ENCODE assay signal across 18 mouse cellular contexts in genomic region chr17:28406471-28406870, GRCm38 (mm10). TPM values are rescaled to one million over a fixed set of nuclear protein-coding genes. Genes with fewer than 3 reads are reported as not detected.
DNase-seq lines count a peak whose midpoint lies in the region; ATAC-seq and TF ChIP-seq lines count a peak whose summit lies in the region.
"Had no signal": no experiment of that assay in that cellular context is flagged by ENCODE, and none has a peak within 500 bp of the region (broad histone marks: within the 10 kb centered on the region; RNA-seq: fewer than 3 reads in every experiment).

No protein-coding gene starts in this region.

- TF ChIP-seq CTCF in brain, embryonic 14.5 days (IDR thresholded peaks at IDR 0.05; ENCODE audit: borderline replicate concordance, extremely low read depth, insufficient read depth, insufficient read length) = no peak

- TF ChIP-seq POLR2A in brain, embryonic 14.5 days (IDR thresholded peaks at IDR 0.05; ENCODE audit: borderline replicate concordance, extremely low read depth, insufficient read depth, insufficient read length, poor library complexity, severe bottlenecking) = no peak

- H3K4me1 ChIP-seq in hindbrain, embryonic 16.5 days (ENCODE audit: control insufficient read depth, insufficient read depth, low read depth, low read length) = no peaks in the 10 kb centered on the region; the same call in 1 of the 2 replicates
- no peaks in the 10 kb centered on the region for H3K4me1 ChIP-seq in hindbrain, embryonic 14.5 days (replicated peaks; ENCODE audit: control insufficient read depth, insufficient read depth, low read length)
- H3K4me1 ChIP-seq: heart, embryonic 12.5 days; neural tube, embryonic 13.5 days had no signal

- no peak overlapping the region for H3K4me2 ChIP-seq in hindbrain, embryonic 16.5 days (ENCODE audit: low read length)
- no peak overlapping the region for H3K4me2 ChIP-seq in hindbrain, embryonic 14.5 days (replicated peaks)
- H3K4me2 ChIP-seq: heart, embryonic 12.5 days; neural tube, embryonic 13.5 days had no signal

- peak; percentile 37; the same call in 1 of the 2 replicates for ATAC-seq in hindbrain, embryonic 16.5 days
- ATAC-seq in hindbrain, embryonic 14.5 days (ENCODE audit: low FRiP score) = no peak
- no peak for ATAC-seq in erythroid progenitor cell, adult 5-6 weeks (replicated peaks; ENCODE audit: low FRiP score, poor library complexity, severe bottlenecking)
- ATAC-seq: inflammation-experienced regulatory T-cells, adult 6 months had no signal

- no peak overlapping the region for H3K27ac ChIP-seq in hindbrain, embryonic 16.5 days (ENCODE audit: low read depth, low read length)
- H3K27ac ChIP-seq in hindbrain, embryonic 14.5 days = no peak overlapping the region
- H3K27ac ChIP-seq: liver, embryonic 14.5 days; neural tube, embryonic 13.5 days had no signal

- H3K9me3 ChIP-seq in hindbrain, embryonic 16.5 days (ENCODE audit: control insufficient read depth, low read length) = no peaks in the 10 kb centered on the region
- no peaks in the 10 kb centered on the region for H3K9me3 ChIP-seq in hindbrain, embryonic 14.5 days (ENCODE audit: control insufficient read depth, low read length)
- H3K9me3 ChIP-seq: G1E; neural tube, embryonic 13.5 days had no signal

- H3K4me3 ChIP-seq in hindbrain, embryonic 16.5 days (ENCODE audit: low read length) = no peak overlapping the region
- no peak overlapping the region for H3K4me3 ChIP-seq in hindbrain, embryonic 14.5 days (replicated peaks; ENCODE audit: low read length)
- H3K4me3 ChIP-seq: heart, embryonic 12.5 days; neural tube, embryonic 13.5 days had no signal

- no peak overlapping the region for H3K9ac ChIP-seq in hindbrain, embryonic 16.5 days (ENCODE audit: low read depth, low read length)
- no peak overlapping the region for H3K9ac ChIP-seq in hindbrain, embryonic 14.5 days
- H3K9ac ChIP-seq: heart, embryonic 12.5 days; liver, embryonic 14.5 days; neural tube, embryonic 13.5 days had no signal

- WGBS in hindbrain, embryonic 16.5 days = 82% methylated on average over 7 of the region's 7 CpGs
- WGBS in hindbrain, embryonic 14.5 days = 80% methylated on average over 7 of the region's 7 CpGs

- no peak for DNase-seq in hindbrain, embryonic 14.5 days (ENCODE audit: low spot score)
- peak; percentile 24 for DNase-seq in brain, embryonic 14.5 days (ENCODE audit: low read depth)
- DNase-seq in cerebellum, adult 9-10 months = peak; percentile 38
- DNase-seq in layer of hippocampus, adult 9-11 months = peak; percentile 84
- no peak for DNase-seq in kidney, postnatal 36 days
- DNase-seq: adrenal gland, adult 2 months; gastrocnemius, postnatal 36 days; heart, postnatal 36 days had no signal

- H3K27me3 ChIP-seq in hindbrain, embryonic 16.5 days (replicated peaks; ENCODE audit: control insufficient read depth, insufficient read depth, low read length) = no peaks in the 10 kb centered on the region
- H3K27me3 ChIP-seq in hindbrain, embryonic 14.5 days (ENCODE audit: control insufficient read depth, insufficient read depth, low read length) = no peaks in the 10 kb centered on the region
- H3K27me3 ChIP-seq: heart, embryonic 12.5 days; neural tube, embryonic 13.5 days had no signal

- peaks cover 12% of the 10 kb centered on the region for H3K36me3 ChIP-seq in hindbrain, embryonic 16.5 days (ENCODE audit: control insufficient read depth, insufficient read depth, low read length)
- H3K36me3 ChIP-seq in hindbrain, embryonic 14.5 days (replicated peaks; ENCODE audit: control insufficient read depth, insufficient read depth) = peaks cover 28% of the 10 kb centered on the region; the same call in 1 of the 2 replicates

RNA-seq across cellular contexts. Expression of gene Tulp1, which starts 41.4 kb away (rescaled TPM):
- 1.5 and 1.6 TPM in 2 replicates for polyA plus RNA-seq in hindbrain, embryonic 16.5 days (2015; fragmentation: Nextera tagmentation; extraction: Ambion mirVana)
- polyA plus RNA-seq in hindbrain, embryonic 14.5 days (2014; fragmentation: Nextera tagmentation; extraction: Ambion mirVana) = 1.2 and 1.7 TPM in 2 replicates
- polyA plus RNA-seq in brain, embryonic 14.5 days (2012; rRNA removed) = 1.3 and 1.9 TPM in 2 replicates
- not detected in 2 replicates for total RNA-seq in erythroid progenitor cell, adult 5-6 weeks (2015; ENCODE audit: low replicate concordance)
- total RNA-seq in erythroid progenitor cell, adult 5-6 weeks (2017; ENCODE audit: low replicate concordance) = not detected in 2 replicates
- total RNA-seq: adrenal gland, adult 2 months; gastrocnemius, postnatal 36 days; heart, postnatal 36 days; monocyte, adult 5-6 weeks had no signal
- polyA plus RNA-seq: cortical plate, adult 2 months; frontal cortex, adult 2 months; G1E had no signal

RNA-seq across cellular contexts. Expression of gene Tead3, which starts 55.9 kb away (rescaled TPM):
- 1.4 and 2.0 TPM in 2 replicates for polyA plus RNA-seq in hindbrain, embryonic 16.5 days (2015; fragmentation: Nextera tagmentation; extraction: Ambion mirVana)
- polyA plus RNA-seq in hindbrain, embryonic 14.5 days (2014; fragmentation: Nextera tagmentation; extraction: Ambion mirVana) = 1.3 and 1.4 TPM in 2 replicates
- polyA plus RNA-seq in brain, embryonic 14.5 days (2012; rRNA removed) = 15.6 and 16.4 TPM in 2 replicates
- not detected in 2 replicates for total RNA-seq in erythroid progenitor cell, adult 5-6 weeks (2015; ENCODE audit: low replicate concordance)
- total RNA-seq in erythroid progenitor cell, adult 5-6 weeks (2017; ENCODE audit: low replicate concordance) = not detected in 2 replicates
- total RNA-seq: monocyte, adult 5-6 weeks had no signal
- polyA plus RNA-seq: inflammation-experienced regulatory T-cells, adult 6 months had no signal

Comparison
In these comparisons a context has a peak if more than half of its experiments do, and no peak if none do; other contexts are left out.
1. DNase-seq: peak in brain, embryonic 14.5 days (single experiment), cerebellum, adult 9-10 months (single experiment) and layer of hippocampus, adult 9-11 months (single experiment); none in hindbrain, embryonic 14.5 days (single experiment) and kidney, postnatal 36 days (0 of 2).